Mouse (Mus musculus): Measurements from ENCODE around the gene Scp2. TPM values are rescaled to one million over a fixed set of nuclear protein-coding genes. Genes with fewer than 3 reads are reported as not detected.
A peak's percentile ranks its signal among the peaks of the same experiment; 100 is the strongest.
"Not testable (repeated sequence)": the region's sequence is repeated elsewhere in the genome, so short reads cannot be mapped to it uniquely, and the experiment has no call there.

Scp2 gene
- polyA plus RNA-seq (2015; fragmentation: Nextera tagmentation; extraction: Ambion mirVana), result 225 and 234 TPM in 2 replicates

- Histone ChIP-seq H3K4me1 (no peaks in the 10 kb centered on the region), H3K27ac (replicated peaks) (no peak within 1 kb of the TSS), H3K36me3 (no peaks in the 10 kb centered on the region), H3K4me2 (no peak within 1 kb of the TSS), H3K4me3 (replicated peaks) (no peak within 1 kb of the TSS), H3K9ac (replicated peaks) (no peak within 1 kb of the TSS), H3K27me3 (replicated peaks) (no peaks in the 10 kb centered on the region), H3K9me3 (replicated peaks) (no peaks in the 10 kb centered on the region)
- 94% methylated on average over 1 of the region's 1 CpGs for WGBS
- ATAC-seq (ENCODE audit: low FRiP score), result no peak
Observed at GRCm38 (mm10) chr4:108144880-108145279, at the start of gene Scp2. TSS of gene Scp2 (minus strand) at chr4:108144998.

DNA sequence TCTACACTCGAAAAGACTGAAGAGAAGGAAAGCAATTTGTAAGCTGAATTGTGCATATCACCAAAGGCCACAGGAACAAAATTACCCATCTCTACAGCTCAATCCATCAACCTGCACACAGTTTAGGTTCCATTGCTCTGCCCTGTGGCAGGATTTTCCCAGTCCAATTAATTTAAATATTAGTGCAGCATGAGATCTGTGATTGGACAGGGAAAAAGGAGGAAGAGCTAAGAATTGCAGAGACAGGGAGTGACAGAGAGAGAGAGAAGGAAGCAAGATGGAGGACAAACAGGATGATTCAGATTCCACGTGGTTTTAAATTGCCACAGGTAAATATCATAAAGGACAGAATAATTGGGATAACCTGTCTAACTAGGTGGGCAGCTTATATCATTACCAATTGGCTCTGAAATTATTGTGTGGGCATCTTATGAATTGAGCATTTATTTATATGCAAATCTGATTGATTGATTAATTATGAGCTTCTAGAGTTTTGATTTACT, 48.1 kb upstream of the Scp2 start:
- Histone ChIP-seq H3K36me3 (no peaks in the 10 kb centered on the region), H3K4me1 (no peaks in the 10 kb centered on the region), H3K27me3 (replicated peaks) (no peaks in the 10 kb centered on the region), H3K27ac (replicated peaks) (no peak overlapping the region), H3K4me3 (replicated peaks) (no peak overlapping the region), H3K4me2 (no peak overlapping the region), H3K9me3 (replicated peaks) (no peaks in the 10 kb centered on the region), H3K9ac (replicated peaks) (no peak overlapping the region)
- 82% methylated on average over 2 of the region's 2 CpGs for WGBS
- ATAC-seq (ENCODE audit: low FRiP score), result no peak

DNA sequence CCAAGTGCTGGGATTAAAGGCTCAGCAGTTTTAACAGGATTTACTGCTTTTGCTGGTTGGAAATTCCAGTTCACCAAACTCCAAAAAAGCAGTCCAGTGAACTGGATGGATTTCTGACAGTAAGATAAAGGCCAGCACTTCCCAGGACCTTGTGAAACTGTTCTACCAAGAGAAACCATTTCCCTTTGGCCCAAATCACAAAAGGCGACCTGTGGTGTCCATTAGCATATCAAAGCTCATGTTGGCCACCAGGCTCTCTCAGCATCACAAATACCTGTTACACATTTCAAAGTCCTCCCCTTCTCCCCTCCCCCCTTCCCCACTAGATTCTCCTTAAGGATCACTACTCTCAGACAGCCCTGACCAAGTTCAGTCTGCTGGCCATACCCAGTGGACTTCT, 37.5 kb upstream of the Scp2 start:
- H3K4me1 ChIP-seq, result no peaks in the 10 kb centered on the region
- no peaks in the 10 kb centered on the region for H3K9me3 ChIP-seq (replicated peaks)
- H3K4me3 ChIP-seq (replicated peaks), result no peak overlapping the region
- no peaks in the 10 kb centered on the region for H3K36me3 ChIP-seq
- no peak for ATAC-seq (ENCODE audit: low FRiP score)
- H3K27me3 ChIP-seq (replicated peaks), result no peaks in the 10 kb centered on the region
- WGBS, result 55% methylated on average over 1 of the region's 1 CpGs
- H3K27ac ChIP-seq (replicated peaks), result no peak overlapping the region
- no peak overlapping the region for H3K9ac ChIP-seq (replicated peaks)
- no peak overlapping the region for H3K4me2 ChIP-seq

GRCm38 (mm10) chr4:108168056-108168455, 23.3 kb upstream of the Scp2 start:
- no peak for ATAC-seq (ENCODE audit: low FRiP score)
- Histone ChIP-seq H3K27me3 (replicated peaks) (no peaks in the 10 kb centered on the region; the same call in 1 of the 2 replicates), H3K4me3 (replicated peaks) (no peak overlapping the region), H3K9me3 (replicated peaks) (no peaks in the 10 kb centered on the region), H3K36me3 (no peaks in the 10 kb centered on the region), H3K9ac (replicated peaks) (no peak overlapping the region), H3K27ac (replicated peaks) (no peak overlapping the region), H3K4me1 (peaks cover 10% of the 10 kb centered on the region), H3K4me2 (no peak overlapping the region)
- 86% methylated on average over 6 of the region's 6 CpGs for WGBS

DNA sequence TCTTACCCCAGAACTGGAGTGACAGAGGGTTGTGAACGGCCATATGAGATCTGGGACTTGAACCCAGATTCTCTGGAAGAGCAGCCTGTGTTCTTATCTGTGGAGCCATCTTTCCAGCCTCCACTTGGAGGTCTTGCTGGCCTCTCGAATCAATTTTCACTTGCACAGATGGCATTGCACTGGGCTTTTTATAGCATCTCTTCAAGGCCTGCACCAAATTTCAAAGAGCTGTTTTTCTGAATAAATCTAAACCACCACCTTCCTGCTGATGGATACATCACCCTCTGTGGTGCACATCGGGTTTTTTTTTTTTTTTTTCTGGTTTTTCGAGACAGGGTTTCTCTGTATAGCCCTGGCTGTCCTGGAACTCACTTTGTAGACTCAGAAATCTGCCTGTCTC, 22.1 kb upstream of the Scp2 start:
- H3K27ac ChIP-seq (replicated peaks), result no peak overlapping the region
- 81% methylated on average over 4 of the region's 4 CpGs for WGBS
- H3K4me3 ChIP-seq (replicated peaks), result no peak overlapping the region
- H3K9ac ChIP-seq (replicated peaks), result no peak overlapping the region
- H3K4me1 ChIP-seq, result peaks cover 10% of the 10 kb centered on the region
- no peak for ATAC-seq (ENCODE audit: low FRiP score)
- no peaks in the 10 kb centered on the region for H3K36me3 ChIP-seq
- no peak overlapping the region for H3K4me2 ChIP-seq
- no peaks in the 10 kb centered on the region; the same call in 1 of the 2 replicates for H3K27me3 ChIP-seq (replicated peaks)
- H3K9me3 ChIP-seq (replicated peaks), result no peaks in the 10 kb centered on the region

GRCm38 (mm10) chr4:108165152-108165895, 20.5 kb upstream of the Scp2 start, which contains the start of gene Echdc2:
TSS of gene Echdc2 (plus strand) at chr4:108165437.
- peak within 1 kb of the TSS; percentile 60 for H3K4me3 ChIP-seq (replicated peaks)
- 1% methylated on average over 43 of the region's 43 CpGs for WGBS
- ATAC-seq (ENCODE audit: low FRiP score), result peak; percentile 31; the same call in 1 of the 2 replicates
- peak within 1 kb of the TSS; percentile 99 for H3K4me2 ChIP-seq
- H3K9me3 ChIP-seq (replicated peaks), result no peaks in the 10 kb centered on the region
- H3K4me1 ChIP-seq, result peaks cover 10% of the 10 kb centered on the region
- H3K27me3 ChIP-seq (replicated peaks), result no peaks in the 10 kb centered on the region; the same call in 1 of the 2 replicates
- no peak within 1 kb of the TSS for H3K27ac ChIP-seq (replicated peaks)
- H3K36me3 ChIP-seq, result no peaks in the 10 kb centered on the region
- H3K9ac ChIP-seq (replicated peaks), result peak within 1 kb of the TSS; percentile 60

GRCm38 (mm10) chr4:108163291-108163690, 18.5 kb upstream of the Scp2 start:
- Histone ChIP-seq H3K4me3 (replicated peaks) (no peak overlapping the region), H3K9ac (replicated peaks) (no peak overlapping the region), H3K4me2 (no peak overlapping the region), H3K4me1 (peaks cover 10% of the 10 kb centered on the region), H3K27ac (replicated peaks) (no peak overlapping the region), H3K27me3 (replicated peaks) (no peaks in the 10 kb centered on the region; the same call in 1 of the 2 replicates), H3K36me3 (no peaks in the 10 kb centered on the region), H3K9me3 (replicated peaks) (no peaks in the 10 kb centered on the region)
- 86% methylated on average over 3 of the region's 3 CpGs for WGBS
- no peak for ATAC-seq (ENCODE audit: low FRiP score)

- WGBS, result 91% methylated on average over 8 of the region's 8 CpGs
- Histone ChIP-seq H3K9ac (replicated peaks) (no peak overlapping the region), H3K4me3 (replicated peaks) (no peak overlapping the region), H3K27ac (replicated peaks) (no peak overlapping the region), H3K27me3 (replicated peaks) (no peaks in the 10 kb centered on the region; the same call in 1 of the 2 replicates), H3K9me3 (replicated peaks) (no peaks in the 10 kb centered on the region), H3K4me1 (peaks cover 10% of the 10 kb centered on the region), H3K36me3 (no peaks in the 10 kb centered on the region), H3K4me2 (no peak overlapping the region)
- no peak for ATAC-seq (ENCODE audit: low FRiP score)
Observed at GRCm38 (mm10) chr4:108161936-108162335, 17.1 kb upstream of the Scp2 start.

GRCm38 (mm10) chr4:108155141-108155540, 10.3 kb upstream of the Scp2 start:
- not testable (repeated sequence) for H3K4me3 ChIP-seq (replicated peaks); H3K4me2 ChIP-seq; H3K4me1 ChIP-seq; H3K9me3 ChIP-seq (replicated peaks); ATAC-seq (ENCODE audit: low FRiP score); H3K27ac ChIP-seq (replicated peaks); H3K9ac ChIP-seq (replicated peaks); H3K36me3 ChIP-seq; H3K27me3 ChIP-seq (replicated peaks)
- WGBS, result 78% methylated on average over 1 of the region's 1 CpGs

DNA sequence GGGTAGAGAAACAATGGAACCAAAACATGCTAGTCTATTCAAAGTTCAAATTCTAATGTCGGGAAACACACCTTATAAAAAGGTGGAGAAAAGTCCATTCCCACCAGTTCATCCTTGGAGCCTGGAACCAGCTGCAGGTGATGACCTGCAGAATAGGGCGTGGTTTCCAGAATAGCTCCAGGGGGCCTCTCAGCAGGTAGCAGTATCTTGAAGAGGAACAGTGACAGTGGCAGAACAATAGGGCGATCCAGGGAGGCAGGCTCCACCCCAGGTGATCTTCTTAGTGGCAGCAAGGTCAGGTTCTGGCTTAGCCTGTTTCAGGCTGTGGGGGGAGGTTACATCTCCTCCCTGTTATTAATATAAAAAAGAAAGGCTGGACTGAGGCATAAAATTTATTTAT, 756 bp upstream of the Scp2 start:
- not testable (repeated sequence) for H3K27ac ChIP-seq (replicated peaks); H3K4me2 ChIP-seq; H3K36me3 ChIP-seq; ATAC-seq (ENCODE audit: low FRiP score); H3K4me1 ChIP-seq; H3K27me3 ChIP-seq (replicated peaks); H3K4me3 ChIP-seq (replicated peaks); H3K9me3 ChIP-seq (replicated peaks); H3K9ac ChIP-seq (replicated peaks)
- 52% methylated on average over 3 of the region's 3 CpGs for WGBS

- Histone ChIP-seq H3K9me3 (replicated peaks) (no peaks in the 10 kb centered on the region), H3K4me1 (no peaks in the 10 kb centered on the region), H3K36me3 (no peaks in the 10 kb centered on the region), H3K4me2 (no peak overlapping the region), H3K9ac (replicated peaks) (no peak overlapping the region), H3K27me3 (replicated peaks) (no peaks in the 10 kb centered on the region), H3K27ac (replicated peaks) (no peak overlapping the region), H3K4me3 (replicated peaks) (no peak overlapping the region)
- ATAC-seq (ENCODE audit: low FRiP score), result no peak
Observed at GRCm38 (mm10) chr4:108143778-108144177, 1.0 kb downstream of the Scp2 start.

DNA sequence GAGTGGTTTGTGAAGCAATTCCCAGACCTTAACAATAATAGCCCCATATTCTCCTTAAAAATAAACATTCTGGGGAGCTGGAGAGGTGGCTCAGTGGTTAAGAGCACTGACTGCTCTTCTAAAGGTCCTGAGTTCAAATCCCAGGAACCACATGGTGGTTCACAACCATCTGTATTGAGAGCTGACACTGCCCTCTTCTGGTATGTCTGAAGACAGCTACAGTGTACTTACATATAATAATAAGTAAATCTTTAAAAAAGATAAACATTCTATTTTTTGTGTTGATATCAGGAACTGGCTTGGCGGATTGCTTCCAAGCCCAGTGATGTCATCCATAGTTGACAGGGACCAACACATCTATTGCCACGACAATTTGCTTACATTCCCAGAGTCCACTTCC, 1.6 kb downstream of the Scp2 start:
- H3K4me1 ChIP-seq; H3K27ac ChIP-seq (replicated peaks); H3K36me3 ChIP-seq; H3K9me3 ChIP-seq (replicated peaks); H3K27me3 ChIP-seq (replicated peaks); ATAC-seq (ENCODE audit: low FRiP score); H3K4me2 ChIP-seq; H3K9ac ChIP-seq (replicated peaks); H3K4me3 ChIP-seq (replicated peaks): not testable (repeated sequence)
- 79% methylated on average over 2 of the region's 2 CpGs for WGBS

Data from neural tube, embryonic 15.5 days (tissue).